Mouse (Mus musculus): ENCODE measurements around the gene Cln6. TPM values are rescaled to one million over a fixed set of nuclear protein-coding genes. Genes with fewer than 3 reads are reported as not detected.
"Not testable (repeated sequence)": the region's sequence is repeated elsewhere in the genome, so short reads cannot be mapped to it uniquely, and the experiment has no call there.

Gene Cln6
- polyA plus RNA-seq (2012; fragmentation: generic; extraction: Trizol), result 14.2 TPM
- long read RNA-seq, experiment 1, transcript Cln6-201 (7 exons, 2,142 nt), result major isoform, 17 of 22 reads
- long read RNA-seq, experiment 1, partial matches to known transcripts, result 0 of 22 reads
- long read RNA-seq, experiment 1, other reads (novel, unspliced or antisense), result 5 of 22 reads
- long read RNA-seq, experiment 2, transcript Cln6-201 (7 exons, 2,142 nt), result major isoform, 63 of 77 reads
- long read RNA-seq, experiment 2, partial matches to known transcripts, result 0 of 77 reads
- long read RNA-seq, experiment 2, other reads (novel, unspliced or antisense), result 14 of 77 reads

GRCm38 (mm10) chr9:62838506-62839171, at the start of gene Cln6:
Cln6 (plus strand) TSS chr9:62838785.
- peak within 1 kb of the TSS; percentile 92 for H3ac ChIP-seq (ENCODE audit: control insufficient read depth, insufficient read length, low read depth)
- H3K4me3 ChIP-seq (ENCODE audit: insufficient read depth, poor library complexity, severe bottlenecking), result peak within 1 kb of the TSS; percentile 46
- no peaks in the 10 kb centered on the region for H3K36me3 ChIP-seq (ENCODE audit: control insufficient read depth, insufficient read depth)
- TF ChIP-seq MYOG (IDR thresholded peaks at IDR 0.05; ENCODE audit: control insufficient read depth, extremely low read depth, insufficient read length) (no peak), USF1 (IDR thresholded peaks at IDR 0.05; ENCODE audit: low read depth) (no peak), MAX (IDR thresholded peaks at IDR 0.05) (no peak), MYOD1 (IDR thresholded peaks at IDR 0.05; ENCODE audit: control insufficient read depth, insufficient read length, low read depth) (no peak), CEBPB (IDR thresholded peaks at IDR 0.05; ENCODE audit: low read depth) (no peak), CTCF (IDR thresholded peaks at IDR 0.05; ENCODE audit: control insufficient read depth, insufficient read depth, insufficient read length) (no peak), FOSL1 (IDR thresholded peaks at IDR 0.05; ENCODE audit: insufficient read depth, low read length, poor library complexity, severe bottlenecking) (no peak)
- no peaks in the 10 kb centered on the region for H3K79me2 ChIP-seq (ENCODE audit: control insufficient read depth, insufficient read depth)
- no peaks in the 10 kb centered on the region for H3K79me3 ChIP-seq (ENCODE audit: low read depth)
- H3K27me3 ChIP-seq (ENCODE audit: control insufficient read depth, insufficient read depth, insufficient read length), result no peaks in the 10 kb centered on the region

GRCm38 (mm10) chr9:62789856-62790255, 48.7 kb upstream of the Cln6 start:
- Histone ChIP-seq H3K79me2 (ENCODE audit: control insufficient read depth, insufficient read depth) (peaks cover 48% of the 10 kb centered on the region), H3K27me3 (ENCODE audit: control insufficient read depth, insufficient read depth, insufficient read length) (no peaks in the 10 kb centered on the region), H3K36me3 (ENCODE audit: control insufficient read depth, insufficient read depth) (peaks cover 9% of the 10 kb centered on the region), H3K79me3 (ENCODE audit: low read depth) (peaks cover 14% of the 10 kb centered on the region), H3K4me3 (ENCODE audit: insufficient read depth, poor library complexity, severe bottlenecking) (no peak overlapping the region), H3ac (ENCODE audit: control insufficient read depth, insufficient read length, low read depth) (no peak overlapping the region)
- TF ChIP-seq CTCF (IDR thresholded peaks at IDR 0.05; ENCODE audit: control insufficient read depth, insufficient read depth, insufficient read length) (no peak), CEBPB (IDR thresholded peaks at IDR 0.05; ENCODE audit: low read depth) (no peak), MYOG (IDR thresholded peaks at IDR 0.05; ENCODE audit: control insufficient read depth, extremely low read depth, insufficient read length) (no peak), FOSL1 (IDR thresholded peaks at IDR 0.05; ENCODE audit: insufficient read depth, low read length, poor library complexity, severe bottlenecking) (no peak), USF1 (IDR thresholded peaks at IDR 0.05; ENCODE audit: low read depth) (no peak), MAX (IDR thresholded peaks at IDR 0.05) (no peak), MYOD1 (IDR thresholded peaks at IDR 0.05; ENCODE audit: control insufficient read depth, insufficient read length, low read depth) (no peak)

GRCm38 (mm10) chr9:62799218-62799617, 39.4 kb upstream of the Cln6 start:
- Histone ChIP-seq H3K79me3 (ENCODE audit: low read depth) (peaks cover 80% of the 10 kb centered on the region), H3K79me2 (ENCODE audit: control insufficient read depth, insufficient read depth) (peaks cover 99% of the 10 kb centered on the region), H3K36me3 (ENCODE audit: control insufficient read depth, insufficient read depth) (peaks cover 49% of the 10 kb centered on the region)
- H3ac ChIP-seq (ENCODE audit: control insufficient read depth, insufficient read length, low read depth); H3K4me3 ChIP-seq (ENCODE audit: insufficient read depth, poor library complexity, severe bottlenecking); H3K27me3 ChIP-seq (ENCODE audit: control insufficient read depth, insufficient read depth, insufficient read length): not testable (repeated sequence)

- Histone ChIP-seq H3K27me3 (ENCODE audit: control insufficient read depth, insufficient read depth, insufficient read length) (no peaks in the 10 kb centered on the region), H3K36me3 (ENCODE audit: control insufficient read depth, insufficient read depth) (peaks cover 4% of the 10 kb centered on the region), H3K79me2 (ENCODE audit: control insufficient read depth, insufficient read depth) (peaks cover 65% of the 10 kb centered on the region), H3K79me3 (ENCODE audit: low read depth) (peaks cover 61% of the 10 kb centered on the region), H3ac (ENCODE audit: control insufficient read depth, insufficient read length, low read depth) (peak overlapping the region; percentile 50), H3K4me3 (ENCODE audit: insufficient read depth, poor library complexity, severe bottlenecking) (peak overlapping the region; percentile 87)
- TF ChIP-seq MAX (IDR thresholded peaks at IDR 0.05) (no peak), FOSL1 (IDR thresholded peaks at IDR 0.05; ENCODE audit: insufficient read depth, low read length, poor library complexity, severe bottlenecking) (no peak), MYOD1 (IDR thresholded peaks at IDR 0.05; ENCODE audit: control insufficient read depth, insufficient read length, low read depth) (no peak), USF1 (IDR thresholded peaks at IDR 0.05; ENCODE audit: low read depth) (no peak), CEBPB (IDR thresholded peaks at IDR 0.05; ENCODE audit: low read depth) (no peak), MYOG (IDR thresholded peaks at IDR 0.05; ENCODE audit: control insufficient read depth, extremely low read depth, insufficient read length) (no peak), CTCF (IDR thresholded peaks at IDR 0.05; ENCODE audit: control insufficient read depth, insufficient read depth, insufficient read length) (no peak)
These were observed 28.5 kb upstream of the Cln6 start for GRCm38 (mm10) chr9:62810095-62810494.

- H3K27me3 ChIP-seq (ENCODE audit: control insufficient read depth, insufficient read depth, insufficient read length), result no peaks in the 10 kb centered on the region
- H3K79me2 ChIP-seq (ENCODE audit: control insufficient read depth, insufficient read depth), result peaks cover 58% of the 10 kb centered on the region
- peak overlapping the region; percentile 87 for H3K4me3 ChIP-seq (ENCODE audit: insufficient read depth, poor library complexity, severe bottlenecking)
- TF ChIP-seq CTCF (IDR thresholded peaks at IDR 0.05; ENCODE audit: control insufficient read depth, insufficient read depth, insufficient read length) (peak; percentile 0), CEBPB (IDR thresholded peaks at IDR 0.05; ENCODE audit: low read depth) (no peak)
- peak overlapping the region; percentile 66 for H3ac ChIP-seq (ENCODE audit: control insufficient read depth, insufficient read length, low read depth)
- H3K36me3 ChIP-seq (ENCODE audit: control insufficient read depth, insufficient read depth), result peaks cover 4% of the 10 kb centered on the region
- H3K79me3 ChIP-seq (ENCODE audit: low read depth), result peaks cover 53% of the 10 kb centered on the region
These were observed 27.8 kb upstream of the Cln6 start for GRCm38 (mm10) chr9:62810543-62811515.
